Mouse (Mus musculus): ENCODE data around the gene Rfng. TPM values are rescaled to one million over a fixed set of nuclear protein-coding genes. Genes with fewer than 3 reads are reported as not detected.

Gene Rfng
- polyA plus RNA-seq, 1 experiment, result 106 TPM

GRCm38 (mm10) chr11:120805375-120806298 is 21.6 kb upstream of the Rfng start:
- Histone ChIP-seq H3K27me3 (ENCODE audit: control insufficient read depth, insufficient read depth, low read length) (no peaks in the 10 kb centered on the region), H3K4me3 (replicated peaks; ENCODE audit: insufficient read depth, low read depth, low read length) (no peak overlapping the region), H3K4me1 (ENCODE audit: control insufficient read depth, insufficient read depth, low read length) (no peaks in the 10 kb centered on the region), H3K27ac (ENCODE audit: insufficient read depth, low read length) (no peak overlapping the region)
- 86% methylated on average over 7 of the region's 7 CpGs for WGBS
- no peak for TF ChIP-seq CTCF (IDR thresholded peaks at IDR 0.05; ENCODE audit: borderline replicate concordance, insufficient read depth, low read depth, low read length)
- TF ChIP-seq POLR2A (IDR thresholded peaks at IDR 0.05; ENCODE audit: borderline replicate concordance, insufficient read depth, low read length), result no peak
- DNase-seq, result no peak

GRCm38 (mm10) chr11:120804769-120805168 is 20.8 kb upstream of the Rfng start:
- no peaks in the 10 kb centered on the region for H3K27me3 ChIP-seq (ENCODE audit: control insufficient read depth, insufficient read depth, low read length)
- no peak for TF ChIP-seq POLR2A (IDR thresholded peaks at IDR 0.05; ENCODE audit: borderline replicate concordance, insufficient read depth, low read length)
- TF ChIP-seq CTCF (IDR thresholded peaks at IDR 0.05; ENCODE audit: borderline replicate concordance, insufficient read depth, low read depth, low read length), result no peak
- no peaks in the 10 kb centered on the region for H3K4me1 ChIP-seq (ENCODE audit: control insufficient read depth, insufficient read depth, low read length)
- WGBS, result 69% methylated on average over 4 of the region's 4 CpGs
- H3K4me3 ChIP-seq (replicated peaks; ENCODE audit: insufficient read depth, low read depth, low read length), result no peak overlapping the region
- H3K27ac ChIP-seq (ENCODE audit: insufficient read depth, low read length), result no peak overlapping the region
- DNase-seq, result no peak

- H3K27ac ChIP-seq (ENCODE audit: insufficient read depth, low read length), result no peak overlapping the region
- DNase-seq, result no peak
- no peak for TF ChIP-seq POLR2A (IDR thresholded peaks at IDR 0.05; ENCODE audit: borderline replicate concordance, insufficient read depth, low read length)
- TF ChIP-seq CTCF (IDR thresholded peaks at IDR 0.05; ENCODE audit: borderline replicate concordance, insufficient read depth, low read depth, low read length), result no peak
- H3K4me1 ChIP-seq (ENCODE audit: control insufficient read depth, insufficient read depth, low read length), result no peaks in the 10 kb centered on the region
- 71% methylated on average over 7 of the region's 7 CpGs for WGBS
- H3K4me3 ChIP-seq (replicated peaks; ENCODE audit: insufficient read depth, low read depth, low read length), result no peak overlapping the region
- no peaks in the 10 kb centered on the region for H3K27me3 ChIP-seq (ENCODE audit: control insufficient read depth, insufficient read depth, low read length)
These were observed 20.3 kb upstream of the Rfng start for GRCm38 (mm10) chr11:120804274-120804673.

GRCm38 (mm10) chr11:120800061-120800904 is 16.3 kb upstream of the Rfng start:
- WGBS, result 12% methylated on average over 10 of the region's 10 CpGs
- H3K4me3 ChIP-seq (replicated peaks; ENCODE audit: insufficient read depth, low read depth, low read length), result no peak overlapping the region
- TF ChIP-seq POLR2A (IDR thresholded peaks at IDR 0.05; ENCODE audit: borderline replicate concordance, insufficient read depth, low read length) (no peak), CTCF (IDR thresholded peaks at IDR 0.05; ENCODE audit: borderline replicate concordance, insufficient read depth, low read depth, low read length) (peak; percentile 81)
- 0 out of 2 replicates have a peak, but pooled peaks cover under 1% of the 10 kb centered on the region for H3K4me1 ChIP-seq (ENCODE audit: control insufficient read depth, insufficient read depth, low read length)
- H3K27ac ChIP-seq (ENCODE audit: insufficient read depth, low read length), result no peak overlapping the region
- peak; percentile 80 to 87 for DNase-seq
- no peaks in the 10 kb centered on the region for H3K27me3 ChIP-seq (ENCODE audit: control insufficient read depth, insufficient read depth, low read length)

GRCm38 (mm10) chr11:120799316-120799890 is 15.4 kb upstream of the Rfng start:
- 61% methylated on average over 6 of the region's 6 CpGs for WGBS
- no peaks in the 10 kb centered on the region for H3K27me3 ChIP-seq (ENCODE audit: control insufficient read depth, insufficient read depth, low read length)
- no peak overlapping the region for H3K4me3 ChIP-seq (replicated peaks; ENCODE audit: insufficient read depth, low read depth, low read length)
- TF ChIP-seq CTCF (IDR thresholded peaks at IDR 0.05; ENCODE audit: borderline replicate concordance, insufficient read depth, low read depth, low read length) (no peak), POLR2A (IDR thresholded peaks at IDR 0.05; ENCODE audit: borderline replicate concordance, insufficient read depth, low read length) (no peak)
- no peak for DNase-seq
- H3K4me1 ChIP-seq (ENCODE audit: control insufficient read depth, insufficient read depth, low read length), result peaks cover 3% of the 10 kb centered on the region; the same call in 1 of the 2 replicates
- no peak overlapping the region for H3K27ac ChIP-seq (ENCODE audit: insufficient read depth, low read length)

GRCm38 (mm10) chr11:120798244-120798643 is 14.2 kb upstream of the Rfng start:
- no peak for DNase-seq
- no peak overlapping the region for H3K27ac ChIP-seq (ENCODE audit: insufficient read depth, low read length)
- WGBS, result 86% methylated on average over 3 of the region's 3 CpGs
- TF ChIP-seq CTCF (IDR thresholded peaks at IDR 0.05; ENCODE audit: borderline replicate concordance, insufficient read depth, low read depth, low read length) (no peak), POLR2A (IDR thresholded peaks at IDR 0.05; ENCODE audit: borderline replicate concordance, insufficient read depth, low read length) (no peak)
- H3K4me3 ChIP-seq (replicated peaks; ENCODE audit: insufficient read depth, low read depth, low read length), result no peak overlapping the region
- H3K27me3 ChIP-seq (ENCODE audit: control insufficient read depth, insufficient read depth, low read length), result no peaks in the 10 kb centered on the region
- peaks cover 3% of the 10 kb centered on the region; the same call in 1 of the 2 replicates for H3K4me1 ChIP-seq (ENCODE audit: control insufficient read depth, insufficient read depth, low read length)

- no peaks in the 10 kb centered on the region for H3K27me3 ChIP-seq (ENCODE audit: control insufficient read depth, insufficient read depth, low read length)
- H3K4me1 ChIP-seq (ENCODE audit: control insufficient read depth, insufficient read depth, low read length), result peaks cover 3% of the 10 kb centered on the region; the same call in 1 of the 2 replicates
- no peak for DNase-seq
- H3K27ac ChIP-seq (ENCODE audit: insufficient read depth, low read length), result peak overlapping the region; percentile 61; the same call in 1 of the 2 replicates
- no peak for TF ChIP-seq POLR2A (IDR thresholded peaks at IDR 0.05; ENCODE audit: borderline replicate concordance, insufficient read depth, low read length)
- no peak for TF ChIP-seq CTCF (IDR thresholded peaks at IDR 0.05; ENCODE audit: borderline replicate concordance, insufficient read depth, low read depth, low read length)
- peak overlapping the region; percentile 49 for H3K4me3 ChIP-seq (replicated peaks; ENCODE audit: insufficient read depth, low read depth, low read length)
- 23% methylated on average over 8 of the region's 8 CpGs for WGBS
These were observed 12.6 kb upstream of the Rfng start for GRCm38 (mm10) chr11:120796614-120796946.

Data from cerebellum, adult 2 months (tissue).